Mouse (Mus musculus) cerebellum, adult 2 months (tissue): ENCODE measurements at regions not wholly inside any gene's neighbourhood (a gene's known extent, or its start where the extent isn't known, plus 50 kb on each side); places are given as distances from the start of the nearest gene placed in this dataset.

Source experiments
- CTCF ChIP-seq: fragments of 200-500 bp; IDR thresholded peaks from 2 replicates; pipeline ENCODE4 v1.5.1; 2011; ENCODE audit warnings: low read depth, mild to moderate bottlenecking, control low read depth, low read length, moderate library complexity, borderline replicate concordance; ENCODE audit not compliant: insufficient read depth
- POLR2A ChIP-seq: fragments of 200-500 bp; IDR thresholded peaks from 2 replicates; pipeline ENCODE4 v1.6.1; 2011; ENCODE audit warnings: low read length, control low read depth, borderline replicate concordance; ENCODE audit not compliant: insufficient read depth

GRCm38 (mm10) chr7:137851061-137851460 lies 413.6 kb downstream of the Glrx3 start:
- TF ChIP-seq CTCF (no peak), POLR2A (no peak)
